Mouse (Mus musculus) ES-Bruce4 (cell line): ENCODE data around the gene Ifnar2.

Experiments
- CTCF ChIP-seq: IDR thresholded peaks from one replicate; pipeline ENCODE4 v1.8.1; 2011; ENCODE audit warnings: low read depth, low read length
- POLR2A ChIP-seq: IDR thresholded peaks from one replicate; pipeline ENCODE4 v1.8.1; 2011; ENCODE audit warnings: low read length; ENCODE audit not compliant: insufficient read depth

- TF ChIP-seq CTCF (peak; percentile 20), POLR2A (no peak)
Observed at GRCm38 (mm10) chr16:91358555-91358954, 14.0 kb upstream of the Ifnar2 start.
